Mouse (Mus musculus) heart, embryonic 13.5 days (tissue): ENCODE measurements at regions not wholly inside any gene's neighbourhood (a gene's known extent, or its start where the extent isn't known, plus 50 kb on each side); places are given as distances from the start of the nearest gene placed in this dataset.

Experiments used
- ATAC-seq: fragments of 200-750 bp; cut with Nextera tagmentation; 2 replicates; pipeline ENCODE4 v1.8.0; 2017; ENCODE audit warnings: moderate TSS enrichment; ENCODE audit not compliant: insufficient number of reproducible peaks, low FRiP score, low TSS enrichment; ENCODE audit errors: extremely low read depth
- H3K27ac ChIP-seq: fragments of 300-500 bp; sonication (generic); replicated peaks from 2 replicates; pipeline ENCODE4 v1.5.1; 2015; ENCODE audit warnings: moderate library complexity, mild to moderate bottlenecking, inconsistent platforms
- H3K27me3 ChIP-seq: fragments of 300-500 bp; sonication (generic); replicated peaks from 2 replicates; pipeline ENCODE4 v1.6.1; 2015; ENCODE audit warnings: mild to moderate bottlenecking, inconsistent platforms
- H3K36me3 ChIP-seq: fragments of 300-500 bp; sonication (generic); 2 replicates; pipeline ENCODE4 v1.6.1; 2015; ENCODE audit warnings: mild to moderate bottlenecking, inconsistent platforms
- H3K4me1 ChIP-seq: fragments of 300-500 bp; sonication (generic); 2 replicates; pipeline ENCODE4 v1.6.1; 2015; ENCODE audit warnings: inconsistent platforms
- H3K4me2 ChIP-seq: fragments of 300-500 bp; sonication (generic); 2 replicates; pipeline ENCODE4 v1.6.1; 2015; ENCODE audit warnings: inconsistent platforms, mild to moderate bottlenecking, moderate library complexity
- H3K4me3 ChIP-seq: fragments of 300-500 bp; sonication (generic); 2 replicates; pipeline ENCODE4 v1.5.1; 2015; ENCODE audit warnings: moderate library complexity, mild to moderate bottlenecking, inconsistent platforms
- H3K9ac ChIP-seq: fragments of 300-500 bp; sonication (generic); 2 replicates; pipeline ENCODE4 v1.6.1; 2015; ENCODE audit warnings: inconsistent platforms, mild to moderate bottlenecking, moderate library complexity
- H3K9me3 ChIP-seq: fragments of 300-500 bp; sonication (generic); 2 replicates; pipeline ENCODE4 v1.6.1; 2016; ENCODE audit warnings: inconsistent platforms
- WGBS: fragments of 180-500 bp; shearing (Covaris S2); methylation state at CpG from one replicate; pipeline ENCODE4 v1.1.7; 2015; ENCODE audit warnings: mixed read lengths; 5-methylcytosine and 5-hydroxymethylcytosine counted together

GRCm38 (mm10) chr11:57583636-57584277 is 61.5 kb upstream of the Galnt10 start:
- Histone ChIP-seq H3K9me3 (no peaks in the 10 kb centered on the region), H3K4me2 (peak overlapping the region; percentile 21), H3K27ac (no peak overlapping the region), H3K36me3 (no peaks in the 10 kb centered on the region), H3K4me1 (peaks cover 16% of the 10 kb centered on the region), H3K9ac (0 out of 2 replicates have a peak overlapping the region, but pooled peaks have one; percentile 3), H3K27me3 (peaks cover 25% of the 10 kb centered on the region), H3K4me3 (no peak overlapping the region)
- no peak for ATAC-seq
- 26% methylated on average over 7 of the region's 7 CpGs for WGBS

- Histone ChIP-seq H3K27me3 (peaks cover 25% of the 10 kb centered on the region), H3K4me1 (peaks cover 16% of the 10 kb centered on the region), H3K27ac (no peak overlapping the region), H3K4me2 (no peak overlapping the region), H3K9ac (no peak overlapping the region), H3K4me3 (no peak overlapping the region), H3K9me3 (no peaks in the 10 kb centered on the region), H3K36me3 (no peaks in the 10 kb centered on the region)
- ATAC-seq: 0 out of 2 replicates have a peak, but pooled peaks have one; percentile 68
- WGBS: 32% methylated on average over 3 of the region's 3 CpGs
Measured at GRCm38 (mm10) chr11:57585646-57586045, 59.6 kb upstream of the Galnt10 start.

- H3K27me3 ChIP-seq: peaks cover 12% of the 10 kb centered on the region
- peaks cover 4% of the 10 kb centered on the region for H3K4me1 ChIP-seq
- H3K9ac ChIP-seq: no peak overlapping the region
- H3K4me2 ChIP-seq: no peak overlapping the region
- H3K27ac ChIP-seq: no peak overlapping the region
- 69% methylated on average over 7 of the region's 7 CpGs for WGBS
- ATAC-seq: no peak
- no peaks in the 10 kb centered on the region for H3K9me3 ChIP-seq
- no peaks in the 10 kb centered on the region for H3K36me3 ChIP-seq
- no peak overlapping the region for H3K4me3 ChIP-seq
Measured at GRCm38 (mm10) chr11:57592228-57592748, 53.0 kb upstream of the Galnt10 start.
